Mouse (Mus musculus): ENCODE measurements around the gene Sugp1. TPM values are rescaled to one million over a fixed set of nuclear protein-coding genes. Genes with fewer than 3 reads are reported as not detected.
A peak's percentile ranks its signal among the peaks of the same experiment; 100 is the strongest.

The Sugp1 gene
- polyA plus RNA-seq (2014; fragmentation: Nextera tagmentation; extraction: Ambion mirVana), result 47.1 and 52.9 TPM in 2 replicates

GRCm38 (mm10) chr8:70042583-70043455, at the start of gene Sugp1, which contains the start of gene Mau2:
Gene Sugp1 (plus strand): TSS chr8:70042813.
Gene Mau2 (minus strand): TSS chr8:70042734.
- Histone ChIP-seq H3K9ac (replicated peaks; ENCODE audit: low read depth, low read length) (peak within 1 kb of the TSS; percentile 93), H3K27me3 (ENCODE audit: control insufficient read depth, insufficient read depth, low read length) (no peaks in the 10 kb centered on the region; the same call in 1 of the 2 replicates), H3K9me3 (ENCODE audit: control insufficient read depth, low read length) (no peaks in the 10 kb centered on the region), H3K27ac (ENCODE audit: low read depth, low read length) (peak within 1 kb of the TSS; percentile 87), H3K4me1 (ENCODE audit: control insufficient read depth, insufficient read depth, low read length) (peaks cover 20% of the 10 kb centered on the region), H3K4me3 (ENCODE audit: low read depth, low read length) (peak within 1 kb of the TSS; percentile 99), H3K36me3 (ENCODE audit: control insufficient read depth, insufficient read depth, low read length) (no peaks in the 10 kb centered on the region), H3K4me2 (ENCODE audit: low read depth, low read length) (peak within 1 kb of the TSS; percentile 96)
- peak; percentile 98 for ATAC-seq (ENCODE audit: low read depth)
- WGBS, result under 1% methylated on average over 64 of the region's 65 CpGs

DNA sequence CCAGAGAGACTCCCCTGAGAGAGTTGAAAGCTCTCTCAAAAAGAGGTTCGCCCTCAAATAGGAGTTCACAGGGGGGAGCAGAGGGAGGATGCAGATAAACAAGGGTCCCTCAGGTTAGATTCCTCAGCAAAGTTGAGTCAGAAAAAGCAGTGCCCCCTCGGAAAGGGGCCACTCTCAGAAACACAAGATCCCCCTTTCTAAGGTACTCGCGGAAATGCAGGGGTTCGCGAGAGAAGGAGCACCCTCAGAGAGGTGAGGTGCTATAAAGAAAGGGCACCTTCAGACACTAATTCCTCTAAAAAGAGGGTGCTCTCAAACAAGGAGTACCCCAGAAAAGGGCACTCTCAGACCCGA, 47.2 kb upstream of the Sugp1 start:
- peaks cover 9% of the 10 kb centered on the region for H3K4me1 ChIP-seq (ENCODE audit: control insufficient read depth, insufficient read depth, low read length)
- 0% methylated on average over 7 of the region's 7 CpGs for WGBS
- peak overlapping the region; percentile 80 for H3K27ac ChIP-seq (ENCODE audit: low read depth, low read length)
- H3K9me3 ChIP-seq (ENCODE audit: control insufficient read depth, low read length), result no peaks in the 10 kb centered on the region
- no peaks in the 10 kb centered on the region; the same call in 1 of the 2 replicates for H3K36me3 ChIP-seq (ENCODE audit: control insufficient read depth, insufficient read depth, low read length)
- no peak for ATAC-seq (ENCODE audit: low read depth)
- H3K27me3 ChIP-seq (ENCODE audit: control insufficient read depth, insufficient read depth, low read length), result no peaks in the 10 kb centered on the region
- peak overlapping the region; percentile 59 for H3K4me2 ChIP-seq (ENCODE audit: low read depth, low read length)
- H3K4me3 ChIP-seq (ENCODE audit: low read depth, low read length), result peak overlapping the region; percentile 77
- peak overlapping the region; percentile 76 for H3K9ac ChIP-seq (replicated peaks; ENCODE audit: low read depth, low read length)

DNA sequence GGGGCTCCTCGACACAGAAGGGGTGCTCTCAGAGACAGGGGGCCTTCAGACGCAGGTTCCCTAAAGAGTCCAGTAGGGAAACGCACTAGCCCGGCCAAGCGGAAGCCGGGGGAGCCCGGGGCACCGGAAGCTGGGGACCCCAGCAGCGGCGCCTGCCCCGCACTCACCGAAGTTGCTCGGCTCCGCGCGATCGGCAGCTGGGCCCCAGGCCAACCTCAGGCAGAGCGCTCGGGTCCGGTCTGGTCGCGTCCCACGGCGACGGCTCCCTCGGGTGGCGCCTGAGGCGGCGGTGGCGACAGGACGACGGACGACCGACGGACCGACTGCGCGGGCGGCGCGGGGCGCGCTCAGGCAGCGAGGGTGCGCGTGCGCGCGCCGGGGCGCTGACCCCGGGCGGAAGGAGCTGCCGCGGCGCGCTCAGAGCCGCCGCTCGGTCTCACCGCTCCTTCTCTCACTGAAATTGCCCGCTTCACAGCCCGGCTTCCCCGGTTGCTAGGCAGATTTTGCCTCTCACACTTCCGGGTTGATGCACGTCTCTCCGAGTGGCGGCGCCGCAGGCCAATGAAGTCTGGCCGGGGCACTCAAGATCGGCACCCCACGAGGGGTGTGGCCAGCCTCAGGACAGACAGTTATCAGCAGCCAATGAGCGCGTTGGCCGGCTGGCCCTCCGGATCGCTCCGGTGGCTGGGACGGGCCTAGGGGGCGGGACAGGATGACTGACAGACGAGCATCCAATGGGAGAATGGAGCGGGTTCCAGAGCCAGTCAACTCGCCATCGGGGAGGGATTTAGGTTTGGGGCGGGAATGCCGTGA, 46.6 kb upstream of the Sugp1 start, which contains the start of gene Gatad2a:
Gene Gatad2a, minus strand, starts transcription at position 609 of the 813 bp plus-strand sequence.
- peak; percentile 100 for ATAC-seq (ENCODE audit: low read depth)
- under 1% methylated on average over 85 of the region's 87 CpGs for WGBS
- no peaks in the 10 kb centered on the region; the same call in 1 of the 2 replicates for H3K36me3 ChIP-seq (ENCODE audit: control insufficient read depth, insufficient read depth, low read length)
- H3K27me3 ChIP-seq (ENCODE audit: control insufficient read depth, insufficient read depth, low read length), result no peaks in the 10 kb centered on the region
- no peaks in the 10 kb centered on the region for H3K9me3 ChIP-seq (ENCODE audit: control insufficient read depth, low read length)
- H3K4me2 ChIP-seq (ENCODE audit: low read depth, low read length), result peak within 1 kb of the TSS; percentile 89
- peak within 1 kb of the TSS; percentile 80 for H3K27ac ChIP-seq (ENCODE audit: low read depth, low read length)
- peak within 1 kb of the TSS; percentile 77 for H3K4me3 ChIP-seq (ENCODE audit: low read depth, low read length)
- H3K4me1 ChIP-seq (ENCODE audit: control insufficient read depth, insufficient read depth, low read length), result peaks cover 9% of the 10 kb centered on the region
- peak within 1 kb of the TSS; percentile 76 for H3K9ac ChIP-seq (replicated peaks; ENCODE audit: low read depth, low read length)

GRCm38 (mm10) chr8:69996589-69997285, 45.9 kb upstream of the Sugp1 start:
- Histone ChIP-seq H3K9ac (replicated peaks; ENCODE audit: low read depth, low read length) (peak overlapping the region; percentile 76), H3K4me1 (ENCODE audit: control insufficient read depth, insufficient read depth, low read length) (peaks cover 9% of the 10 kb centered on the region), H3K27ac (ENCODE audit: low read depth, low read length) (peak overlapping the region; percentile 79), H3K9me3 (ENCODE audit: control insufficient read depth, low read length) (no peaks in the 10 kb centered on the region), H3K36me3 (ENCODE audit: control insufficient read depth, insufficient read depth, low read length) (no peaks in the 10 kb centered on the region), H3K4me3 (ENCODE audit: low read depth, low read length) (peak overlapping the region; percentile 77), H3K27me3 (ENCODE audit: control insufficient read depth, insufficient read depth, low read length) (no peaks in the 10 kb centered on the region), H3K4me2 (ENCODE audit: low read depth, low read length) (peak overlapping the region; percentile 89)
- ATAC-seq (ENCODE audit: low read depth), result no peak
- WGBS, result 4% methylated on average over 35 of the region's 35 CpGs

DNA sequence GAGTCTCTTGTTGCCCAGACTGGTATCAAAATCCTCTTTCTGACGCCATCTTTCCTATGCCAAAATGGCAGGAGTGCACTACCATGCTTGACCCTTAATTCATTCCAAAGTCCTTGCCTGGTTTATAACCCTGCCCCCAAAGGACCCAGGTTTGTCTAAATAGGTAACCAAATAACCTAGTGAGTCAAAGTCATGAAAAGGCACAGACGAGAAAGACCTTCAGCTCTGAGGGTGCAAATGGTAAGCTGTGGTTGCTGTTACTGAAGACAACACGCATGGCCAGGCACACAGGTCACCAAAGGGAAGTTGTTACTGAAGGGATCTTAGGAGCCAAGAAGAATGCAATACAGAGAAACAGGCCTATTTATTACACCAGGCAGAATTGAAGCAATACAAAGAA, 43.9 kb upstream of the Sugp1 start:
- H3K27ac ChIP-seq (ENCODE audit: low read depth, low read length), result no peak overlapping the region
- no peak for ATAC-seq (ENCODE audit: low read depth)
- no peaks in the 10 kb centered on the region for H3K27me3 ChIP-seq (ENCODE audit: control insufficient read depth, insufficient read depth, low read length)
- no peak overlapping the region for H3K9ac ChIP-seq (replicated peaks; ENCODE audit: low read depth, low read length)
- 96% methylated on average over 3 of the region's 3 CpGs for WGBS
- H3K4me3 ChIP-seq (ENCODE audit: low read depth, low read length), result no peak overlapping the region
- H3K4me2 ChIP-seq (ENCODE audit: low read depth, low read length), result no peak overlapping the region
- no peaks in the 10 kb centered on the region for H3K9me3 ChIP-seq (ENCODE audit: control insufficient read depth, low read length)
- no peaks in the 10 kb centered on the region for H3K36me3 ChIP-seq (ENCODE audit: control insufficient read depth, insufficient read depth, low read length)
- H3K4me1 ChIP-seq (ENCODE audit: control insufficient read depth, insufficient read depth, low read length), result peaks cover 9% of the 10 kb centered on the region

- H3K27me3 ChIP-seq (ENCODE audit: control insufficient read depth, insufficient read depth, low read length), result no peaks in the 10 kb centered on the region
- ATAC-seq (ENCODE audit: low read depth), result no peak
- no peak overlapping the region for H3K4me2 ChIP-seq (ENCODE audit: low read depth, low read length)
- peaks cover 9% of the 10 kb centered on the region for H3K4me1 ChIP-seq (ENCODE audit: control insufficient read depth, insufficient read depth, low read length)
- no peak overlapping the region for H3K27ac ChIP-seq (ENCODE audit: low read depth, low read length)
- 95% methylated on average over 4 of the region's 4 CpGs for WGBS
- H3K4me3 ChIP-seq (ENCODE audit: low read depth, low read length), result no peak overlapping the region
- no peak overlapping the region for H3K9ac ChIP-seq (replicated peaks; ENCODE audit: low read depth, low read length)
- H3K36me3 ChIP-seq (ENCODE audit: control insufficient read depth, insufficient read depth, low read length), result no peaks in the 10 kb centered on the region
- H3K9me3 ChIP-seq (ENCODE audit: control insufficient read depth, low read length), result no peaks in the 10 kb centered on the region
Measured at GRCm38 (mm10) chr8:69999236-69999635, 43.4 kb upstream of the Sugp1 start.

DNA sequence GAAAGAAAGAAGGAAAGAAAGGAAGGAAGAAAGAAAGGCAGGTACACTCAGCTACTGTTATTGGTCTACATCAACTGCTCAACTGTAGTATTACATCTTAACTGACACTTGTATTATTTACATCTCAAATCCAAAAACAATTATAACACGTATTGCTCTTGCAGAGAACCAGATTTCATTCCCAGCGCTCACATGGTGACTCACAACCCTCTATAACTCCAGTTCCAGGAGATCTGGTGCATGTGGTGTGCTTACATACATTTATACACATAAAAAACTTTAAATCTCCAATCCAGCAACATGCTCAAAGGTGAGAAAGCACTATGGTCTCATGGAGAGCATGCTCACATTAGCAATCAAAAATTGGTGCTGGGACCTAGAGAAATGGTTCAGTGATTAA, 42.4 kb upstream of the Sugp1 start:
- 84% methylated on average over 2 of the region's 2 CpGs for WGBS
- Histone ChIP-seq H3K36me3 (ENCODE audit: control insufficient read depth, insufficient read depth, low read length) (no peaks in the 10 kb centered on the region), H3K4me3 (ENCODE audit: low read depth, low read length) (no peak overlapping the region), H3K27ac (ENCODE audit: low read depth, low read length) (no peak overlapping the region), H3K9me3 (ENCODE audit: control insufficient read depth, low read length) (no peaks in the 10 kb centered on the region), H3K9ac (replicated peaks; ENCODE audit: low read depth, low read length) (no peak overlapping the region), H3K4me1 (ENCODE audit: control insufficient read depth, insufficient read depth, low read length) (peaks cover 5% of the 10 kb centered on the region), H3K4me2 (ENCODE audit: low read depth, low read length) (no peak overlapping the region), H3K27me3 (ENCODE audit: control insufficient read depth, insufficient read depth, low read length) (no peaks in the 10 kb centered on the region)
- no peak for ATAC-seq (ENCODE audit: low read depth)

GRCm38 (mm10) chr8:70001176-70001891, 41.3 kb upstream of the Sugp1 start:
- WGBS, result 3% methylated on average over 16 of the region's 16 CpGs
- H3K9ac ChIP-seq (replicated peaks; ENCODE audit: low read depth, low read length), result no peak overlapping the region

More at GRCm38 (mm10) chr8:70001176-70001891, 41.3 kb upstream of the Sugp1 start:
- no peak overlapping the region for H3K27ac ChIP-seq (ENCODE audit: low read depth, low read length)
- H3K4me3 ChIP-seq (ENCODE audit: low read depth, low read length), result no peak overlapping the region
- no peaks in the 10 kb centered on the region for H3K27me3 ChIP-seq (ENCODE audit: control insufficient read depth, insufficient read depth, low read length)
- H3K9me3 ChIP-seq (ENCODE audit: control insufficient read depth, low read length), result no peaks in the 10 kb centered on the region
- H3K36me3 ChIP-seq (ENCODE audit: control insufficient read depth, insufficient read depth, low read length), result no peaks in the 10 kb centered on the region
- peak; percentile 45; the same call in 1 of the 2 replicates for ATAC-seq (ENCODE audit: low read depth)
- peaks cover 4% of the 10 kb centered on the region; the same call in 1 of the 2 replicates for H3K4me1 ChIP-seq (ENCODE audit: control insufficient read depth, insufficient read depth, low read length)
- 0 out of 2 replicates have a peak overlapping the region, but pooled peaks have one; percentile 6 for H3K4me2 ChIP-seq (ENCODE audit: low read depth, low read length)
